Mouse (Mus musculus): Measurements from ENCODE around the gene Ace3. TPM values are rescaled to one million over a fixed set of nuclear protein-coding genes. Genes with fewer than 3 reads are reported as not detected.

Gene Ace3
- polyA plus RNA-seq, 1 experiment from 2014 or later = not detected

- Histone ChIP-seq H3K27ac (replicated peaks in 1 of 2; ENCODE audit: control insufficient read depth in 1 of 2, insufficient read depth in 1 of 2, low read depth in 2 of 2, low read length in 2 of 2) (no peak within 1 kb of the TSS), H3K4me3 (ENCODE audit: control insufficient read depth in 1 of 2, insufficient read depth in 1 of 2, low read depth in 1 of 2, low read length in 2 of 2) (no peak within 1 kb of the TSS), H3K27me3 (ENCODE audit: control insufficient read depth, insufficient read depth, low read length) (0 out of 2 replicates have a peak, but pooled peaks cover 4% of the 10 kb centered on the region), H3K9me3 (ENCODE audit: control insufficient read depth, low read length) (no peaks in the 10 kb centered on the region), H3K9ac (ENCODE audit: low read length) (no peak within 1 kb of the TSS), H3K4me1 (ENCODE audit: control insufficient read depth in 2 of 2, insufficient read depth in 2 of 2, low read length in 2 of 2) (peaks cover 3 to 5% of the 10 kb centered on the region in 2 experiments; a peak in 2 of 4 replicates), H3K4me2 (ENCODE audit: low read length) (no peak within 1 kb of the TSS), H3K36me3 (ENCODE audit: control insufficient read depth, insufficient read depth, low read length) (no peaks in the 10 kb centered on the region)
- WGBS = 77% methylated on average over 12 of the region's 12 CpGs
- no peak for ATAC-seq (ENCODE audit: insufficient number of reproducible peaks, insufficient read depth, low FRiP score, low read depth)
Measured at GRCm38 (mm10) chr11:105952911-105953386, 41.5 kb upstream of the Ace3 start, which contains the start of gene Cyb561. Gene Cyb561, minus strand, starts transcription at chr11:105953336.

- Histone ChIP-seq H3K27me3 (ENCODE audit: control insufficient read depth, insufficient read depth, low read length) (0 out of 2 replicates have a peak, but pooled peaks cover 4% of the 10 kb centered on the region), H3K4me2 (ENCODE audit: low read length) (no peak overlapping the region), H3K36me3 (ENCODE audit: control insufficient read depth, insufficient read depth, low read length) (no peaks in the 10 kb centered on the region), H3K9ac (ENCODE audit: low read length) (no peak overlapping the region), H3K4me1 (ENCODE audit: control insufficient read depth in 2 of 2, insufficient read depth in 2 of 2, low read length in 2 of 2) (peaks cover 3 to 5% of the 10 kb centered on the region in 2 experiments; a peak in 2 of 4 replicates), H3K4me3 (ENCODE audit: control insufficient read depth in 1 of 2, insufficient read depth in 1 of 2, low read depth in 1 of 2, low read length in 2 of 2) (no peak overlapping the region), H3K27ac (replicated peaks in 1 of 2; ENCODE audit: control insufficient read depth in 1 of 2, insufficient read depth in 1 of 2, low read depth in 2 of 2, low read length in 2 of 2) (no peak overlapping the region), H3K9me3 (ENCODE audit: control insufficient read depth, low read length) (no peaks in the 10 kb centered on the region)
- no peak for ATAC-seq (ENCODE audit: insufficient number of reproducible peaks, insufficient read depth, low FRiP score, low read depth)
- 54% methylated on average over 6 of the region's 6 CpGs for WGBS
Measured at GRCm38 (mm10) chr11:105953402-105953801, 41.1 kb upstream of the Ace3 start.

GRCm38 (mm10) chr11:105955815-105956430, 38.6 kb upstream of the Ace3 start:
- H3K9ac ChIP-seq (ENCODE audit: low read length) = no peak overlapping the region
- no peaks in the 10 kb centered on the region for H3K27me3 ChIP-seq (ENCODE audit: control insufficient read depth, insufficient read depth, low read length)
- peaks cover 8 to 14% of the 10 kb centered on the region in 2 experiments; a peak in 3 of 4 replicates for H3K4me1 ChIP-seq (ENCODE audit: control insufficient read depth in 2 of 2, insufficient read depth in 2 of 2, low read length in 2 of 2)
- H3K4me2 ChIP-seq (ENCODE audit: low read length) = no peak overlapping the region
- 88% methylated on average over 28 of the region's 28 CpGs for WGBS
- no peaks in the 10 kb centered on the region for H3K9me3 ChIP-seq (ENCODE audit: control insufficient read depth, low read length)
- ATAC-seq (ENCODE audit: insufficient number of reproducible peaks, insufficient read depth, low FRiP score, low read depth) = no peak
- H3K36me3 ChIP-seq (ENCODE audit: control insufficient read depth, insufficient read depth, low read length) = no peaks in the 10 kb centered on the region
- no peak overlapping the region for H3K27ac ChIP-seq (replicated peaks in 1 of 2; ENCODE audit: control insufficient read depth in 1 of 2, insufficient read depth in 1 of 2, low read depth in 2 of 2, low read length in 2 of 2)
- H3K4me3 ChIP-seq (ENCODE audit: control insufficient read depth in 1 of 2, insufficient read depth in 1 of 2, low read depth in 1 of 2, low read length in 2 of 2) = no peak overlapping the region

- no peak overlapping the region for H3K4me3 ChIP-seq (ENCODE audit: control insufficient read depth in 1 of 2, insufficient read depth in 1 of 2, low read depth in 1 of 2, low read length in 2 of 2)
- ATAC-seq (ENCODE audit: insufficient number of reproducible peaks, insufficient read depth, low FRiP score, low read depth) = no peak
- no peaks in the 10 kb centered on the region for H3K9me3 ChIP-seq (ENCODE audit: control insufficient read depth, low read length)
- H3K36me3 ChIP-seq (ENCODE audit: control insufficient read depth, insufficient read depth, low read length) = no peaks in the 10 kb centered on the region
- H3K27me3 ChIP-seq (ENCODE audit: control insufficient read depth, insufficient read depth, low read length) = no peaks in the 10 kb centered on the region
- H3K9ac ChIP-seq (ENCODE audit: low read length) = no peak overlapping the region
- peaks cover 8 to 14% of the 10 kb centered on the region in 2 experiments; a peak in 3 of 4 replicates for H3K4me1 ChIP-seq (ENCODE audit: control insufficient read depth in 2 of 2, insufficient read depth in 2 of 2, low read length in 2 of 2)
- no peak overlapping the region for H3K4me2 ChIP-seq (ENCODE audit: low read length)
- 57% methylated on average over 6 of the region's 6 CpGs for WGBS
- no peak overlapping the region for H3K27ac ChIP-seq (replicated peaks in 1 of 2; ENCODE audit: control insufficient read depth in 1 of 2, insufficient read depth in 1 of 2, low read depth in 2 of 2, low read length in 2 of 2)
Measured at GRCm38 (mm10) chr11:105957501-105957900, 37.0 kb upstream of the Ace3 start.

GRCm38 (mm10) chr11:105958566-105958965, 35.9 kb upstream of the Ace3 start:
- WGBS = 40% methylated on average over 1 of the region's 1 CpGs

GRCm38 (mm10) chr11:105959355-105959754, 35.1 kb upstream of the Ace3 start:
- Histone ChIP-seq H3K9ac (ENCODE audit: low read length) (peak overlapping the region; percentile 36; the same call in 1 of the 2 replicates), H3K27me3 (ENCODE audit: control insufficient read depth, insufficient read depth, low read length) (no peaks in the 10 kb centered on the region), H3K36me3 (ENCODE audit: control insufficient read depth, insufficient read depth, low read length) (no peaks in the 10 kb centered on the region), H3K4me1 (ENCODE audit: control insufficient read depth in 2 of 2, insufficient read depth in 2 of 2, low read length in 2 of 2) (peaks cover 6 to 13% of the 10 kb centered on the region in 2 experiments; a peak in 3 of 4 replicates), H3K4me3 (ENCODE audit: control insufficient read depth in 1 of 2, insufficient read depth in 1 of 2, low read depth in 1 of 2, low read length in 2 of 2) (peak overlapping the region in 1 of 2 experiments; percentile 5; a peak in 1 of 4 replicates), H3K4me2 (ENCODE audit: low read length) (peak overlapping the region; percentile 49), H3K27ac (replicated peaks in 1 of 2; ENCODE audit: control insufficient read depth in 1 of 2, insufficient read depth in 1 of 2, low read depth in 2 of 2, low read length in 2 of 2) (no peak overlapping the region), H3K9me3 (ENCODE audit: control insufficient read depth, low read length) (no peaks in the 10 kb centered on the region)
- ATAC-seq (ENCODE audit: insufficient number of reproducible peaks, insufficient read depth, low FRiP score, low read depth) = 0 out of 2 replicates have a peak, but pooled peaks have one; percentile 35
- WGBS = 2% methylated on average over 17 of the region's 17 CpGs

More at GRCm38 (mm10) chr11:105958566-105958965, 35.9 kb upstream of the Ace3 start:
- Histone ChIP-seq H3K4me1 (ENCODE audit: control insufficient read depth in 2 of 2, insufficient read depth in 2 of 2, low read length in 2 of 2) (peaks cover 6 to 13% of the 10 kb centered on the region in 2 experiments; a peak in 3 of 4 replicates), H3K36me3 (ENCODE audit: control insufficient read depth, insufficient read depth, low read length) (no peaks in the 10 kb centered on the region), H3K4me3 (ENCODE audit: control insufficient read depth in 1 of 2, insufficient read depth in 1 of 2, low read depth in 1 of 2, low read length in 2 of 2) (no peak overlapping the region), H3K27me3 (ENCODE audit: control insufficient read depth, insufficient read depth, low read length) (no peaks in the 10 kb centered on the region), H3K4me2 (ENCODE audit: low read length) (no peak overlapping the region), H3K27ac (replicated peaks in 1 of 2; ENCODE audit: control insufficient read depth in 1 of 2, insufficient read depth in 1 of 2, low read depth in 2 of 2, low read length in 2 of 2) (no peak overlapping the region), H3K9me3 (ENCODE audit: control insufficient read depth, low read length) (no peaks in the 10 kb centered on the region), H3K9ac (ENCODE audit: low read length) (no peak overlapping the region)
- ATAC-seq (ENCODE audit: insufficient number of reproducible peaks, insufficient read depth, low FRiP score, low read depth) = no peak

- Histone ChIP-seq H3K4me1 (ENCODE audit: control insufficient read depth in 2 of 2, insufficient read depth in 2 of 2, low read length in 2 of 2) (peaks cover 3 to 16% of the 10 kb centered on the region in 2 experiments; a peak in 3 of 4 replicates), H3K27ac (replicated peaks in 1 of 2; ENCODE audit: control insufficient read depth in 1 of 2, insufficient read depth in 1 of 2, low read depth in 2 of 2, low read length in 2 of 2) (no peak overlapping the region), H3K4me2 (ENCODE audit: low read length) (no peak overlapping the region), H3K4me3 (ENCODE audit: control insufficient read depth in 1 of 2, insufficient read depth in 1 of 2, low read depth in 1 of 2, low read length in 2 of 2) (no peak overlapping the region), H3K9ac (ENCODE audit: low read length) (no peak overlapping the region), H3K36me3 (ENCODE audit: control insufficient read depth, insufficient read depth, low read length) (no peaks in the 10 kb centered on the region), H3K27me3 (ENCODE audit: control insufficient read depth, insufficient read depth, low read length) (peaks cover 38% of the 10 kb centered on the region), H3K9me3 (ENCODE audit: control insufficient read depth, low read length) (no peaks in the 10 kb centered on the region)
- 66% methylated on average over 5 of the region's 5 CpGs for WGBS
- no peak for ATAC-seq (ENCODE audit: insufficient number of reproducible peaks, insufficient read depth, low FRiP score, low read depth)
Measured at GRCm38 (mm10) chr11:105964691-105965090, 29.8 kb upstream of the Ace3 start.
